Mouse (Mus musculus) CD8-positive naive resting alpha-beta T cell, adult 2 months (primary cell): Measurements from ENCODE around the gene Kdm6b.
A peak's percentile ranks its signal among the peaks of the same experiment; 100 is the strongest.

Experiments used
- DNase-seq, 2 experiments: peaks; one replicate each; pipeline ENCODE4 v3.0.0; 2022; ENCODE audit warnings: low read depth in 2 of 2, low spot score in 2 of 2

Gene Kdm6b

GRCm38 (mm10) chr11:69390400-69391034, 23.0 kb downstream of the Kdm6b start:
- DNase-seq: peak in 1 of 2 experiments; percentile 77

DNA sequence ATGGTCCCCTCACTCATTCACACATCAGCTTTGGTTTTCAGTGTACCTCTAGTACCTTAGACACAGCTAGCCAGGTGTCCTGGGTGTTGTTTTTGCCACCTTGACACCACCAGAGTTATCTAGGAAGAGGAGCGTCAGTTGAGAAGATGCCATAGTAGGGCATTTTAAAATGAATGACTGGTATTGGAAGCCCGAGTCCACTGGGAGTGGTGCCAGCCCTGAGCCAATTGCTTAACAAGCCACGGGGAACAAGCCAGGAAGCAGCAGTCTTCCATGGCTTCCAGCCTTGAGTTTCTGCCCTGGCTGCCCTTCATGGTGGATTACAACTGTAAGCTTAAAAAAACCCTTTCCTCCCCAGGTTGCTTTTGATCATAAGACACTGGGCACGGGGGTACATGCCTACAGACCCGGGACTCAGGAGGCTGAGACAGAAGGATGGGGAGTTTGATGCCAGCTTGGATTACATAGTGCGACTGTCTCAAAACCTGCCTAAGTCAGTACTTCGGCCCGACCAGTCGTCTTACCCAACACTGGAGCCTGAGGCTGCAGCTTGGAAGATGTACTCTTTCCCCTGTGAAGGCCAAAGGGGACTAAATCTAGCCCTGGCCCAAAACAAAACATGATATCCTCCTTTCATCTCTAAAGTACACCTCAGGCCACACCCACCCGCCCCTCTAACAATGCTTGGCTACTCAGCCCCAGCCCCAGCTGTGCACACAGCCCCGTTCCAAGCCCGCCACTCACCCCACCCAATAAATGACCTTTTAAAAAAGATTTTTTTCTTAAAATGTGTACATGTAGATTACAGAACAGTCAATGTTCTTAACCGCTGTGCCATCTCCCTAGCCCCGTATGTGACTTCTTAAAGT, 23.7 kb downstream of the Kdm6b start:
- DNase-seq: no peak

GRCm38 (mm10) chr11:69388680-69389079, 24.8 kb downstream of the Kdm6b start:
- no peak for DNase-seq

DNA sequence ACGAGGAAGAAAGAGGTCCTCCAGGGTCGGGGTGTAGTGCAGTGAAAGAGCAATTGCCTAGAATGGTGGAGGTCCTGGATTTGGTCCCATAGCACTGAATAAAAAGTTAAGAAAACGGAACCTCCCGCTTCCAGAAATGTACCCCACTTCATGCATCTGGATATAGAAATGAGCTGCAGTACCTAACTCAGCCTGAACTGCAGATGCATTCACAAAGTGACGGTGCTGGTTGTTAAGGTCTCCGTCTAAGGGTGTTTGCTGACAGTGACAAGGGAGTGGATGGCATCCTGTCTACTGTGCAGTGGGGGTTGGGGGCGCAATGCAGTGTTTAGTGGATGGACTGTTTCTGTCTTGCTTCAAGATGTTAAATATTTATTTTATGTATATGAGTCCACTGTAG, 26.7 kb downstream of the Kdm6b start:
- DNase-seq: no peak

GRCm38 (mm10) chr11:69384979-69385378, 28.5 kb downstream of the Kdm6b start:
- DNase-seq: no peak

DNA sequence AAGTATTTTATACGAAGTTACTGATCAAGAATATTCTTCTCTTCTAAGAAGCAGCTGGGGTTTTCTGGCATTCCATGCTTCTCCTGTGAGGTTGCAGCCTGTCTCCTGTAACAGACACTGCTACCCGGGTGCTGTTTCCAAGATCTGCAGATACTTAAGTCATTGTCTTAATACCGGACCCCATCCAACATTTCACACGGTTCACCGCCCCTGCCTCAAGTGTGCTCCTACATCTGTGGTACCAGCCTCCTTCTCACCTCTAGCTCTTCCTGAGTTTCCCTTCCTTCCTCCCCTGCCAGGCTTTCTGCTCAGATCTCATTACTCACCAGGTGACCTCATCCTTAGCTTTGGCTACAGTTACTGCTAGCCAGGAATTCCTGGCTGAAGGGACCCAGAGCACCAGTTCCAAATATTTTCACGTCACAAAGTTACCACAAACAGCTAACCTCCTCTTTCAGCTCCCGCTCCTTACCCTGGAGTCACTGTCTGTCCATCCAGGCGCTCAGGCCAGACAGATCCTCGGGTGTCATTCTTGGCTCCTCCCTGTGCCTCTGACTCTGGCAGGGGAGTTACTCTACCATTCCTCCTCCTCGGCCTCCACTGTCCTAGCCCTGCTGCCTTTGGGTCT, 30.9 kb downstream of the Kdm6b start:
- DNase-seq: no peak

- DNase-seq: no peak
These were observed 32.1 kb downstream of the Kdm6b start for GRCm38 (mm10) chr11:69381356-69381755.

DNA sequence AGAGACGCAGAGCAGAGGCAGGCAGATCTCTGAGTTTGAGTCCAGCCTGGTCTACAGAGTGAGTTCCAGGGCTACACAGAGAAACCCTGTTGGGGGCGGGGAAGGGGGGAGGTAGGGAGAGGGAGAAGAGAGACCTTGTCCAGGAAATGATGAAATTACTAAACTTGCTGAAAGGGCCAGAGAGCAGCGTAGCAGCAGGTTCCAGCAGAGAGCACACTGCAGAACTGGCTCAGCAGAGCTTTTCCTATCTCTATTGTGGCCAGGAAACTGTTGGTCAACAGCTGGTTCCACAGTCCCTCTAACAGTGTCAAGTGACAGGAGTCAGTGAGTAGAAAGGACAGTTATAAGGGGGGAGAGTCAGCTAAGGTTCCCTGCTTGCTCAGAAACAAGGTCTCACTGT, 33.9 kb downstream of the Kdm6b start:
- DNase-seq: no peak

GRCm38 (mm10) chr11:69377766-69378165, 35.7 kb downstream of the Kdm6b start:
- DNase-seq: no peak

- DNase-seq: no peak
These were observed 37.8 kb downstream of the Kdm6b start for GRCm38 (mm10) chr11:69375646-69376045.

DNA sequence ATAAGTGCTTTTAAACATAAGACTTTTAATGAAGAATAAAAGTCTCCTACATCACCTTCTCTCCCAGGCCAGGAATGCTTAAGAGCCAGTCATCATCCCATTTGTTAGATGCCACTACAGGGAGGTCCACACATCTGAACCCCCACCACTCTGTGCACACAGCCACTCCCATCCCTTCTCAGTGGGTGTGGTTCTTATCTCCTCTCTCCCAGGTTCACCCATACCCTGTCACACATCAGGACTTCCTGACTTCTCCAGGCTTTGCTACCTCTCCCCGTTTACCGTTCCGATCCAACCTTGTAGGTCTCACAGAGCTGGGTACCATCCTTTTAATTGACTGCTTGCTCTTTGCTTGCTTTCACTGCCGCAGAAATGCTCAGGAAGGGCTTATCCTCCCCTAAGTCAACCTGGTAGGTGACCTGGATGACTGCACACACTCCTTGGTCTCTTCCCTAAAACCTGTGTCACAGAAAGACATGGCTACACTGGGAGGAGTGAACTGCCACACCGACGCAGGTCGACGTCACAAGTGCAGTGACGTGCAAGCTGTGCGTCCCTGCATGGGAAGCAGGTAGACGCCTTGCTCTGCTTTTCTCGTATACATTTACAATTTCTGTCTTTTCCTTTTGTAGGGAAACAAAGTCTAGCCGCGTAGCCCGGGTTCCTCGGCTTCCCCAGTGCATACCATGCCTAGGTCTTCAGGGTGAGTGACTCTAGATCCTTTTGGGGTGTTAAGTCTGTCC, 40.1 kb downstream of the Kdm6b start:
- DNase-seq: no peak

GRCm38 (mm10) chr11:69372780-69373170, 40.7 kb downstream of the Kdm6b start:
- DNase-seq: peak in 1 of 2 experiments; percentile 57

- no peak for DNase-seq
These were observed 41.3 kb downstream of the Kdm6b start for GRCm38 (mm10) chr11:69372056-69372779.

GRCm38 (mm10) chr11:69371601-69372000, 41.9 kb downstream of the Kdm6b start:
- no peak for DNase-seq

- no peak for DNase-seq
These were observed 42.7 kb downstream of the Kdm6b start for GRCm38 (mm10) chr11:69370817-69371215.

DNA sequence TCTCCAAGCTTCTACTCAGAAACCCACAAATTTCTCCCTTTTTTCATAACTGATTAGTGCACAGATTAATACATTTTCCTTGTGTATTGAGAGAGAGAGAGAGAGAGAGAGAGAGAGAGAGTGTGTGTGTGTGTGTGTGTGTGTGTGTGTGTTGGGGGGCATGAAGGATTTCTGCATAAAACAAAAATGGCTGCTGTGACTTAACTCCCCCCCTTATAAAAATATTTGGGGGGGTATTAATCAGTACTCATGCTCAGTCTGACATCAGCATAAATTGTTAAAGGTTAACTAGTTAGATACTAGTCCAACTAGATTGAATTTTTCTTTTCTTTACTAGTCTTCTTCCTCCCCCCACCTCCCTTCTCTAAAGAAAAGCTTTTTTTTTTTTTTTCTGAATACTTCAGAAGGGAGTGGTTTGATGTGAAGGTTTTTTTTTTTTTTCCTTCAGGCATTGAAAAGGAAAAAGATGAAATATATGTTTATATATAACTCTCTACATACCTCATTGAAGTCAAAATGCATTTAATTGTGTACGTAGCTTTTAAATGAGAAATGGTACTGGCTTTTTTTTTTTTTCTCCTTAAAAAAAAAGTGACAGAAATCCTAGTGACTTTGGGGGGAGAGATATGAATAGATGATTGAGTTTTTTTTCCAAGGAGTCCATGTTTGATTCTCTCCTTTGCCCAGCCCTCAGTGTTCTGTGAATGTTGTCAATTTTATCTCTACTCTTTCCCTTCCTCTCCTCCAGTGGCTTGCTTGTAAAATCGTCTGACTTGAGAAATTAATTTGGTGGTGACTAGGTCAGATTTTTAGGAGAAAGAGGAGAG, 43.3 kb downstream of the Kdm6b start:
- DNase-seq: no peak

GRCm38 (mm10) chr11:69369215-69369989, 44.1 kb downstream of the Kdm6b start, which contains the start of gene Chd3:
TSS of gene Chd3 (minus strand) at chr11:69369406.
- DNase-seq: no peak

GRCm38 (mm10) chr11:69368356-69369214, 44.9 kb downstream of the Kdm6b start:
- peak; percentile 20 to 22 for DNase-seq
